In genomic region chr1:180696626-180697352, GRCm38 (mm10) we compare ENCODE assay signal across 9 mouse cellular contexts. TPM values are rescaled to one million over a fixed set of nuclear protein-coding genes. Genes with fewer than 3 reads are reported as not detected.
DNase-seq lines count a peak whose midpoint lies in the region; ATAC-seq lines count a peak whose summit lies in the region.
"Had no signal": no experiment of that assay in that cellular context is flagged by ENCODE, and none has a peak within 500 bp of the region (broad histone marks: within the 10 kb centered on the region; RNA-seq: fewer than 3 reads in every experiment).

Gene Mixl1, minus strand, starts transcription at chr1:180697034.

- intact Hi-C loops in gastrocnemius, postnatal 36 days (cut with DNase I) = no loop called here
- intact Hi-C loops in heart, postnatal 10 days (cut with DNase I) = no loop called here

- peaks cover 13% of the 10 kb centered on the region; the same call in 1 of the 2 replicates for H3K4me1 ChIP-seq in liver, embryonic 13.5 days (replicated peaks)
- H3K4me1 ChIP-seq in stomach, embryonic 16.5 days (ENCODE audit: control insufficient read depth, insufficient read depth, low read length) = no peaks in the 10 kb centered on the region

- H3K4me3 ChIP-seq in liver, embryonic 13.5 days (replicated peaks) = peak within 1 kb of the TSS; percentile 51
- peak within 1 kb of the TSS; percentile 38 for H3K4me3 ChIP-seq in stomach, embryonic 16.5 days (replicated peaks; ENCODE audit: low read length)

- peaks cover 4% of the 10 kb centered on the region for H3K36me3 ChIP-seq in liver, embryonic 13.5 days
- H3K36me3 ChIP-seq in stomach, embryonic 16.5 days (ENCODE audit: control insufficient read depth, insufficient read depth, low read length) = no peaks in the 10 kb centered on the region

- WGBS in liver, embryonic 13.5 days (ENCODE audit: insufficient replicate concordance) = 3% methylated on average over 79 of the region's 79 CpGs
- 1% methylated on average over 75 of the region's 79 CpGs for WGBS in stomach, embryonic 16.5 days

- H3K27ac ChIP-seq in liver, embryonic 13.5 days = no peak within 1 kb of the TSS
- no peak within 1 kb of the TSS for H3K27ac ChIP-seq in stomach, embryonic 16.5 days (ENCODE audit: low read length)

- DNase-seq in gastrocnemius, postnatal 4 days (ENCODE audit: low spot score in 2 of 2) = peak; percentile 19 to 29
- DNase-seq in gastrocnemius, postnatal 36 days = no peak
- peak; percentile 17 to 22 for DNase-seq in adrenal gland, postnatal 36 days
- DNase-seq in heart, postnatal 10 days = peak; percentile 11 to 15
- no peak for DNase-seq in liver, embryonic 13.5 days
- no peak for DNase-seq in cerebellum, adult 11 months
- no peak for DNase-seq in urinary bladder, postnatal 25 days (ENCODE audit: low spot score)

- H3K4me2 ChIP-seq in liver, embryonic 13.5 days = peak within 1 kb of the TSS; percentile 64
- peak within 1 kb of the TSS; percentile 57 for H3K4me2 ChIP-seq in stomach, embryonic 16.5 days (ENCODE audit: low read depth, low read length)

- 0 out of 2 replicates have a peak within 1 kb of the TSS, but pooled peaks have one; percentile 17 for H3K9ac ChIP-seq in liver, embryonic 13.5 days
- peak within 1 kb of the TSS; percentile 58 for H3K9ac ChIP-seq in stomach, embryonic 16.5 days (ENCODE audit: low read length)

- H3K27me3 ChIP-seq in liver, embryonic 13.5 days = peaks cover 62% of the 10 kb centered on the region
- peaks cover 31% of the 10 kb centered on the region for H3K27me3 ChIP-seq in stomach, embryonic 16.5 days (ENCODE audit: control insufficient read depth, insufficient read depth, low read length)

- ATAC-seq in liver, embryonic 13.5 days (ENCODE audit: low read depth) = 0 out of 2 replicates have a peak, but pooled peaks have one; percentile 12
- ATAC-seq in stomach, embryonic 16.5 days (ENCODE audit: insufficient read depth, low FRiP score) = no peak

- H3K9me3 ChIP-seq in liver, embryonic 13.5 days (replicated peaks) = no peaks in the 10 kb centered on the region
- no peaks in the 10 kb centered on the region for H3K9me3 ChIP-seq in stomach, embryonic 16.5 days (replicated peaks; ENCODE audit: control insufficient read depth, low read length)

RNA-seq across cellular contexts. Expression of gene Mixl1, which starts in this region (rescaled TPM):
- total RNA-seq in gastrocnemius, postnatal 4 days (2021) = not detected
- total RNA-seq in gastrocnemius, postnatal 36 days (2021) = not detected
- not detected for total RNA-seq in adrenal gland, postnatal 36 days (2021)
- not detected for total RNA-seq in heart, postnatal 10 days (2021)
- 0.92 and 1.2 TPM in 2 replicates for polyA plus RNA-seq in liver, embryonic 13.5 days (2015; fragmentation: Nextera tagmentation; extraction: Ambion mirVana)
- polyA plus RNA-seq in stomach, embryonic 16.5 days (2015; fragmentation: Nextera tagmentation; extraction: Ambion mirVana) = not detected in 2 replicates
- polyA plus RNA-seq: G1E had no signal

Comparison
In these comparisons a context has a peak if more than half of its experiments do, and no peak if none do; other contexts are left out.
1. Peak in DNase-seq in gastrocnemius, postnatal 4 days; RNA of the gene not detected or under 1 TPM.
2. Peak in DNase-seq in adrenal gland, postnatal 36 days; RNA of the gene not detected or under 1 TPM.
3. Peak in DNase-seq in heart, postnatal 10 days; RNA of the gene not detected or under 1 TPM.